Mouse (Mus musculus): ENCODE results near the gene Gm10401. TPM values are rescaled to one million over a fixed set of nuclear protein-coding genes. Genes with fewer than 3 reads are reported as not detected.

Gene Gm10401
- total RNA-seq, 2 experiments from 2014 or later: not detected

DNA sequence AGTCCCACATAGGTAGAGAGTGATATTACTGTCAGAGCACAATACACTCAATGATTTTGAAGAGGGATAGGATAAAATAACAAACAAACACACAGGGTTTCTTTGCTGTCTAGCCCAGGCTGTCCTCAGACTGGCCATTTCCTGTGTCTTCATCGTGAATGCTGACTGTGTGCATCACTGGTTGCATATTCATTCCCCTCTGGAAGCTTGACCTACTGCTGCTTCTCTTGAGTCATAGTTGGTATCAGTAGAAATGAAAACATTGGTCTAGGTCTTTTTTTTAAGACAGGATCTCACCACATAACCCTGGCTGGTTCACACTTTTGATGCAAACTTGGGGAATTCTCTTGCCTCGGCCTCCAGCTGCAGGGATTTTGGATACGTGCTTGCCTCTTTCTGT, 28.5 kb downstream of the Gm10401 start:
- DNase-seq: no peak

DNA sequence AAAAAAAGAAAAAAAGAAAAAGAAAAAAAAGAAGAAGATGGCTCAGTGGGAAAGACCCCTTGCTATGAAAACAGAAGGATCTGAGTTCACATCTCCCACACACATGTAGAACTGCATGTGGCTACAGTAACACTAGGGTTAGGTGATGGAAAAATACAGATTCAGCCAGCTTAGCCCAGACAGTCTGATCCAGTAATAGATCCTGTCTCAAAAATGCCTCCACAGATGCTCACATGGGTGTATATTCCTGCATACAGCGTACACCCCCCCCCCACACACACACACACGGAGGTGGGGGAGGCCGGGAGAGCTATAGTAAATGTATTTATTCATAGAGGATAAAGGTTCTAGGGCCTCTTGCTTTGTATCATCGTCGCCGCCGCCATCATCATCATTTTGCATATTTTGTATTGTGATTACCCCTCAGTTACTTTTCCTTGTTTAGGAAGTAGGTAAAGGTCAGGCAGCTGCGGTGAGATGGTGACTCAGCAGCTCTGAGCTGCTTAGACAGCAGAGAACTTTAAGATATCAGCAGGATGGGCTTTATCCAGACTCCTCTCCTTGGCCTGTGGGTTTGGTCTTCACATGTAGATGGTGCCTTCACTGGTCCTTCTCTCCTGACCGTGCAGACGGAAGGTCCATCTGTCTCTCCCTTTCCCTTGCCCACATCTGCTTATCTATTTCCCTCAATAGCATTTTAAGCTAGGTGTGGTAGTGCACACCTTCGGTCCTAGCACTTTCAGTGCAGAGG, 29.2 kb downstream of the Gm10401 start:
- no peak for DNase-seq

DNA sequence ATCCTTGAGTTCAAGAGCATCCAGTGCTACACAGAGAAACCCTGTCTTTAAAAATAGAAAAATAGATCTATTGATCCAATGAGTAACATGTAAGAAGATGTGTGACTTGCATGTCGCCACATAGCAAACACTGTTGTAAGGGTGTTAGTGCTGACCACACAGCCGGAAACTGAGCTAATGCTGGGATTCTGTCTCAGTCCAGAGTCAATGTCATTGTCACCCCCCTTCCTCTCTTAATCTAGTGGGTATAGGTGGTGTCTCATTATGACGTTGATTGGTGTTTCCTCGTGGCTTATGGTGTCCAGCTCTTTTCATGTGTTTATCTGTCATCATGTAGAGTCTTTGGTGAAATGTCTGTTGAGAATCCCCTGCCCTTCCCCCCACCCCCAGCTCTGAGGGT, 31.9 kb downstream of the Gm10401 start:
- DNase-seq: no peak

DNA sequence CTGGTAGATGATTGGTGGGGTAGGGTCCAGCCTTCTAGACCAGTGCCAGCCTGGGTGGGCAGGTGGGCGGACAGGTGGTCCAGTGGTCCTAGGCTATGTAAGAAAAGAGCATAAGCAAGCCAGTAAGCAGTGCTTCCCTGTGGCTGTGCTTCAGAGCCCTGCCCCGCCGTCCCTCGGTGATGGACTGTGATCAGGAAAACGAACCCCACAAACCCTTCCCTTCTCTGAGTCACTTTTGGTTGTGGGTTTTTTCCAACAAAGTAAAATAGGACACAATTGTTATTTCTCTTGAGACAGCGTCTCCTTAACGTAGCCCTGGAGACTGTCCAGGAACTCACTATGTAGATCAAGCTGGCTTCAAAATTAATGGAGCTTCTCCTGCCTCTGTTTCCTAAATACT, 34.7 kb downstream of the Gm10401 start:
- peak; percentile 46 to 53 for DNase-seq

DNA sequence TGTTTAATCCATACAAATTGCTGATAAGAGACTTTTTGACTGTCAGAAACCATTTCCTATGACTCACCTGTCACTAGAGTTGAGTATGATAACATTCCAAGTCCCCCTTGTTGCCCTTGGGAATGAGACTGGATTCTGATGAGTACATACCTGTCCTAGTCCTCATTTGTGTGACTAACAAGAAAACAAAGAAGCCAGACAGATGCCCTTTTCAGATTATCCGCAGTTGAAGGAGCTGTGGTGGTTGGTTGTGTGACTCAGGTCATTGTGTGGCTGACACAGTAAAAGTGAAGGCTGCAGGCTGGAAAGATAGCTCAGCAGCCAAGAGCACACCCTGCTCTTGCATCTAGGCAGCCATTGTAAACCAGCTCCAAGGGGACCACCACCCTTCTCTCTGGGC, 35.5 kb downstream of the Gm10401 start:
- DNase-seq: peak; percentile 20 to 35

DNA sequence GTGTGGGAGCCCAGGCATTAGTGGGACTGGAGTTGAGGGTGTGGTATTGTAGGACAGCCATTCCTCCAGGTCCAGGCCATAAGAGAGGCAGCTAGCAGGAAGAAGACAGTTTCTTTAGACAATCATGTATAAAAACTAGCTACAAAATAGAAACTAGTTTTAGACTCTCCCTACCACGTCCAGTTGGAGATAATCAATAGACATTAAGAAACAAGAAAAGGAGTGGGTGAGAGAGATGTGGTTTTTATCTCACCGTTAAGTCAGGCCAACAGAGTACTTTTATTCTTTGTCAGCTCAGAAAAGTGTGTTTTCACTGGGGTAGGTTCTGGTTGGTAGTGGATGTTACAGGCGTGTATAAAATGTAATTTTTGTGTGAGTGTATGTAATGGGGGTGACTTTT, 37.1 kb downstream of the Gm10401 start:
- DNase-seq: no peak

DNA sequence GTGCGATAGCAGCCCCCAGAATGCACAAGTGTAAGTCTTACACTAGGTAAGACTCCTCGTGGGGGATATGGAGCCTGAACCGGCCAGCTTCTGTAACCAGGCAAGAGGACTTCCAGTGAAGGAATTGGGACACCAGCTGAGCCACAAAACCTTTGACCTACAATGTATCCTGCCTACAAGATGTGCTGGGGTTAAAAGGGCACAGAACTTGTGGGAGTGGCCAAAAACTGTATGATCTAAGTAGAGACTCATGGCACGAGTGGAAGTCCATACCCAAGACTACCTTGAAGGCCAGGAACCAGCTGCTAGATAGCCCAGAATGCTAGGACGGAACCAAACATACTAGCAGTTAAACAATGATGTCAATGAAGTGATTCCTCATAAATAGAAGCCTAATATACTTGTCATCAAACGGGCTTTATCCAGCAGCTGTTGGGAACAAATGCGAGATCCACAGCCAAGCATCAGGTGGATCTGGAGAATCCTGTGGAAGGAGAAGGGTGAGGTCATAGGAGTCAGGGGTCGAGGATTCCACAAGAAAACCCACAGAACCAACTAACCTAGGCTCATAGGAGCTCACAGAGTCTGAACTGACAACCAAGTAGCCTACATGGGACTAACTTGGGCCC, 37.9 kb downstream of the Gm10401 start:
- no peak for DNase-seq

DNA sequence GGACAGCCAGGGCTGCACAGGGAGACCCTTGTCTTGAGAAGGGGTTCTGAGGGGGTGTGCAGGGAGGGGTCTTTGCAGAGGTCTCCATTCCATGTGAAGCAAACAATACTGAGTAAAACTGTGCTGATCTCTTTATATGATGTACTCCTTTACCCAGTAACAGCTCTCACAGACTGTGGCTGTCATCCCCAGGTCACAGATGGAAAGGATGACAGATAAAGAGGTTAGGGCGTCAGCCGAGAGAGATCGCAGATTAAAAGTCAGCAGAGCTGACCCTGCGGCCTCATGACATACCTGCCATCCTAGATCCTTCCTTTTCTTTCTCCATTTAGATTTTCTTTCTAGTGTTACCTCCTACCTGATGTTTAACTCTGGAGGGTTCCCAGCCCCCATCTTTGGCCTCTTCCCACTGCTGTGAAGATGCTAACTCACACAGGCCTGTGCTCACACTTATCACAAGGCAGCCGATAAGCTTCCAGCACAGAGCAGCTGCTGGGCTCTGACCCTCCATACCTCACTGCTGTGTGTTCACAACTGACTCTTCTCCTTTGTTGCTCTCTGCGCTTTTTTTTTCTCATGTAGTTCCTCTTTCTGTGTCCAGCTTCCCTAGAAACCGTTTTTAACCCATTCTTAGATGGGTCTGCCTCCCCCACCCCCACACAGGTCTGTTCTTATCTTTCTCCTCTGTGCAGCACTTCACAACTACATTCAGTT, 39.4 kb downstream of the Gm10401 start:
- DNase-seq: no peak

DNA sequence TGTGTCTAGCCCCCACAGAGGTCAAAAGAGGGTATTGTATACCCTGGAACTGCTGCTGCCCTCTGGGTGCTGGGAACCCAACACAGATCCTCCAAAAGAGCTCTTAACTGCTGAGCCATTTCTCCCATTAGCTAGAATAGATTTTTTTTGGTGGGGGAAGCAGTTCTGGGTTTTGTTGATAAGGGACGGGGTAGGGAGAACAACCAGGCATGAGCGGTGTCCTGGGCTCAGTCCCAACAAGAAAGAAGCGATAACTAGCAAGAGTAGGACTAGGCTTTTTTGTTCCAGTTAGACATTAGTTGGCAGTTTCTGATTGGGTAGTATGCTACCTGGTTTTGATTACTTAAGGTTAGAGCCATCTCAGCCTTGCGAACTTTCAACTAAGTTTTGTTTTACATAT, 40.9 kb downstream of the Gm10401 start:
- DNase-seq: no peak

DNA sequence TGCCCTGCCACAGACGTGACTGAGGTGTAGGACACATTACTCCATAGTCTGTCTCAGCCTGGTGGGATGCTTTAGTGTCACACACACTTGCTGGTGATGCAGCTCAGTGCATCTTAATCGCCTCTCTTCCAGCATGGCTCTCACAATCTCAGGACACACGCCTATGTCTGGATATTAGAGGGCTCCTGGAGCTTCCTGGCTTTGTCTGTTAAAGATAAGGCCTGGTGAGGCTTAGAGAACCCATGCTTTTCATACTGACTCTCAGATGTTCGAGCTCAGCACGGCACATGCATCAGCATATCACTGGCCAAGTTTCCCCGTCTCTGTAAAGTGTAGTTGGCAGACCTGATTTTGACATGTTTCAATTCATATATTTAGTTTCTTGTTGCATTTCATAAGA, 42.7 kb downstream of the Gm10401 start:
- no peak for DNase-seq

DNA sequence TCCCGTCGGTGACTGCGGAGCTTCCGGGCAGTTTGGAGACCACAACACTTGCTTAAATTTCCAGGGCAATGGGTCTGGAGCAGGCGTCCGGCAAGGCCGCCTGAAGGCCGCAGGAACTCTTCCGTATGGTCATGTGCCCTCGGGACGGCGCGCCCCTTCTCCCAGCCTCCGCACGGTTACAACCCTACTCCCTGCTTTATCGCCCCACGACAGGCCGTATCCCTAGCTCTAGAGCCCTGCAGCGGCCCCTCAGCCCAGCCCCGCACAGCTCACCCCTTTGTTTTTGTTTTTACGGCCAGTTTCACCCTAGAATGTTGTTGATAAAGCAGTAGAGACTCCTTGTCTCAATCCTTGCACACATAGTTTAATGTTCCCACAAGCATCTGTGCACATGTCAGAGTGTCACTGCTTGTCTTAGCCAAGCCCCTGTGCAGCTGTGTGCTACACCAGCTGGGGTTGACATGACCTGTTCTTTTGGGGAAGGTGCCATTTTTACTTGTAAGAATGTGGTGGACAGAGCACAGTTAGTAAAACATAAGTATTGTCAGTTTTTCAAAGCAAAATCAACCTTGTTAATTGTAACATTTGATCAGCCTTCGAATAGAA, 44.2 kb downstream of the Gm10401 start:
- no peak for DNase-seq

DNA sequence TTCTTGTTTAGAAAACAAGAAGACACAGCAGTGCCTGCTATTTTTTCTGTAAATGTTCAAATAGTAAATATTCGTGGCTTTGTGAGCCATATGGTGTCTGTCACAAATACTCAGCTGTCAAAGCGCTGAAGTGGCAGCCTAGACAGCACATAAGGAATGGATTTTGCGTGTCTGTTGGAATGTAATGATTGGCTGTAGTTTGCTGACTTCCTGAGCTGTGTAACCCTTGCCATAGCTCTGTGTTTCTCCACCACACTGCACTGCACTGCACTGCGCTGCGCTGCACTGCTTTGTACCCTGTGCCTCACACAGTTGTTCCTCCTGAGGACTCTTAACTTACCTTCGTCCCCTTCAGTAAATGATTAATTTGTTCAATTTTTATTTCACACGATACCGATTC, 45.5 kb downstream of the Gm10401 start:
- no peak for DNase-seq

DNA sequence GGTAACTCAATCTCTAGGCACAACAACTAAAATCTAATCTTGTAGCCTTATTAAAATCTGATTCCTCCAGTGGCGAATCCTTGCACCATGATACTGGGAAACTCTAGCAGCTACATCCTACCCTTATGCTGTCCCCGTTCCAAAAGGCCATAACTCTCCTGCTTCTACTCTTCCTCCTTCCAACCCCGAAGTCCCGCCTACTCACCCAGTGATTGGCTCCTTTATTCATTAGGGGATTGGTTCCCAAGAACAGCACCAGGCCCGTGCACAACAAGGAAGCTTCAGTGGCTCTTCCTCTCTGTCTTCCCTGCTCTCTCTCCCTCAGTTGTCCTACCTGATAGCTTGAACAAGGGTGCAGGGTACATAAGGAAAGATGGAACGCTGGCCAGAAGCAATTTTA, 47.3 kb downstream of the Gm10401 start:
- no peak for DNase-seq

DNA sequence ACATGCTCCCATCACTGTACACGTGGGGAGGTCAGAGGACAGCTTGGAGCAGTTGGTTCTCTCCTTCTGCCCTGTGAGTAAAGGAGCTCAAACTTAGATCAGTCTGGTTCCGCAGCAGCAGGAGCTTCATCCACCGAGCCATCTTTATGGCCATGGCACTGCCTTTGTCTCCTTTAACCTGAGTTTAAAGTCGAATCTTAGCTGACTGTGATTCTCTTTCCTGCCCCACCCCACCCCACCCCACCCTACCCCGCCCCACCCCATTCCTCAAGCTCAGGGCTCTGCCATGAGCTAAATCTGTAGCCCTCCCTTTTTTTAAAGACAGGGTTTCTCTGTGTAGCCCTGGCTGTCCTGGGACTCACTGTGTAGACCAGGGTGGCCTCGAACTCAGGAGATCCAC, 48.4 kb downstream of the Gm10401 start:
- no peak for DNase-seq

Other genes with a start within 250 kb of the Gm10401 start
- gene 4930519G04Rik, start 244.6 kb downstream of the Gm10401 start, total RNA-seq (2021): not detected
- gene Gm9936, start 239.6 kb downstream of the Gm10401 start, total RNA-seq (2021): not detected
- gene Oasl2, start 201.4 kb downstream of the Gm10401 start, total RNA-seq (2021): 10 to 100 TPM; 14.9 to 17.2 TPM
- 1 to 10 TPM; 1.8 to 2.4 TPM for gene Oasl1, start 175.1 kb downstream of the Gm10401 start, total RNA-seq (2021)
- gene 2210016L21Rik, start 156.1 kb downstream of the Gm10401 start, total RNA-seq (2021): 10 to 100 TPM; 41.4 to 45.7 TPM
- gene Hnf1a, start 127.2 kb downstream of the Gm10401 start, total RNA-seq (2021): under 1 TPM in 1 of 2 experiments, not detected in 1; 0.10 TPM
- gene Sppl3, start 87.2 kb downstream of the Gm10401 start, total RNA-seq (2021): 10 to 100 TPM; 52.0 to 54.1 TPM
- gene Acads, start 21.1 kb upstream of the Gm10401 start, total RNA-seq (2021): 100 to 1,000 TPM; 156 to 220 TPM
- gene Unc119b, start 36.7 kb upstream of the Gm10401 start, total RNA-seq (2021): 10 to 100 TPM; 38.9 to 45.3 TPM
- gene Mlec, start 59.9 kb upstream of the Gm10401 start, total RNA-seq (2021): 100 to 1,000 TPM; 184 to 197 TPM
- gene Cabp1, start 96.1 kb upstream of the Gm10401 start, total RNA-seq (2021): 10 to 100 TPM; 34.8 to 42.3 TPM
- 10 to 100 TPM; 76.3 to 85.9 TPM for gene Pop5, start 137.5 kb upstream of the Gm10401 start, total RNA-seq (2021)
- gene Rnf10, start 174.6 kb upstream of the Gm10401 start, total RNA-seq (2021): 100 to 1,000 TPM; 232 to 275 TPM
- gene Coq5, start 181.4 kb upstream of the Gm10401 start, total RNA-seq (2021): 10 to 100 TPM; 54.2 to 61.9 TPM
- gene Dynll1, start 202.7 kb upstream of the Gm10401 start, total RNA-seq (2021): 100 to 1,000 TPM; 211 to 322 TPM
- gene Srsf9, start 228.9 kb upstream of the Gm10401 start, total RNA-seq (2021): 10 to 100 TPM; 73.7 to 77.0 TPM
- gene Gatc, start 242.9 kb upstream of the Gm10401 start, total RNA-seq (2021): 10 to 100 TPM; 17.7 to 21.7 TPM
- gene Triap1, start 242.9 kb upstream of the Gm10401 start, total RNA-seq (2021): 10 to 100 TPM; 32.4 to 47.5 TPM

Measured in adrenal gland, postnatal 36 days (tissue).